Mouse (Mus musculus) gastrocnemius, postnatal 25 days (tissue): ENCODE measurements around the gene Ddx43. TPM values are rescaled to one million over a fixed set of nuclear protein-coding genes. Genes with fewer than 3 reads are reported as not detected.

ENCODE experiments used
- DNase-seq: peaks from one replicate; pipeline ENCODE4 v3.0.0; 2022
- total RNA-seq, 2 experiments: library from RNA; stranded (reverse); gene quantifications; 1 replicate in 1 of 2; 2 replicates in 1 of 2; pipeline ENCODE4 v1.2.3; 2021

Ddx43 gene
- total RNA-seq, 2 experiments from 2014 or later, result not detected

GRCm38 (mm10) chr9:78442579-78443392 is 47.2 kb downstream of the Ddx43 start, which contains the start of gene Cgas:
Gene Cgas (minus strand): TSS chr9:78443237.
- DNase-seq, result peak; percentile 60

- no peak for DNase-seq
Observed at GRCm38 (mm10) chr9:78447606-78447972, 52.0 kb downstream of the Ddx43 start.

GRCm38 (mm10) chr9:78447973-78448873 is 52.6 kb downstream of the Ddx43 start, which contains the start of the genes Mto1 and Gm17324:
Gene Mto1 (plus strand): TSS chr9:78448208.
Gene Gm17324 (minus strand): TSS chr9:78448786.
- peak; percentile 88 for DNase-seq

GRCm38 (mm10) chr9:78450404-78450803 is 54.8 kb downstream of the Ddx43 start:
- DNase-seq, result no peak

GRCm38 (mm10) chr9:78451382-78451781 is 55.8 kb downstream of the Ddx43 start:
- DNase-seq, result no peak

GRCm38 (mm10) chr9:78457026-78457425 is 61.4 kb downstream of the Ddx43 start:
- DNase-seq, result no peak

GRCm38 (mm10) chr9:78463337-78463736 is 67.8 kb downstream of the Ddx43 start:
- DNase-seq, result no peak

GRCm38 (mm10) chr9:78465725-78466124 is 70.1 kb downstream of the Ddx43 start:
- no peak for DNase-seq

Other genes with a start within 250 kb of the Ddx43 start
- 10 to 100 TPM; 12.1 to 13.1 TPM for gene Gsta4, start 213.0 kb upstream of the Ddx43 start, total RNA-seq
- gene Gsta1, start 165.1 kb upstream of the Ddx43 start, total RNA-seq, result not detected
- not detected for gene Gm3776, start 138.6 kb upstream of the Ddx43 start, total RNA-seq
- gene Gm10639, start 105.9 kb upstream of the Ddx43 start, total RNA-seq, result not detected
- gene Omt2a, start 81.0 kb upstream of the Ddx43 start, total RNA-seq, result not detected
- gene Omt2b, start 68.2 kb upstream of the Ddx43 start, total RNA-seq, result not detected
- gene Gsta2, start 40.0 kb upstream of the Ddx43 start, total RNA-seq, result not detected
- not detected for gene Dppa5a, start 27.6 kb upstream of the Ddx43 start, total RNA-seq
- gene Ooep, start 17.1 kb upstream of the Ddx43 start, total RNA-seq, result under 1 TPM in 1 of 2 experiments, not detected in 1; 0.13 TPM
- under 1 TPM; 0.19 to 0.20 TPM for gene Cgas, start 47.5 kb downstream of the Ddx43 start, total RNA-seq
- gene Mto1, start 52.4 kb downstream of the Ddx43 start, total RNA-seq, result 10 to 100 TPM; 17.3 to 18.3 TPM
- not detected for gene Gm17324, start 53.0 kb downstream of the Ddx43 start, total RNA-seq
- 100 to 1,000 TPM; 488 to 752 TPM for gene Eef1a1, start 93.4 kb downstream of the Ddx43 start, total RNA-seq
- 1 to 10 TPM; 2.8 to 3.3 TPM for gene Slc17a5, start 192.3 kb downstream of the Ddx43 start, total RNA-seq
- gene Cd109, start 219.8 kb downstream of the Ddx43 start, total RNA-seq, result 1 to 10 TPM in 1 of 2 experiments, under 1 TPM in 1; 0.59 to 1.5 TPM